Mouse (Mus musculus): ENCODE measurements at regions not wholly inside any gene's neighbourhood (a gene's known extent, or its start where the extent isn't known, plus 50 kb on each side); places are given as distances from the start of the nearest gene placed in this dataset.

DNA sequence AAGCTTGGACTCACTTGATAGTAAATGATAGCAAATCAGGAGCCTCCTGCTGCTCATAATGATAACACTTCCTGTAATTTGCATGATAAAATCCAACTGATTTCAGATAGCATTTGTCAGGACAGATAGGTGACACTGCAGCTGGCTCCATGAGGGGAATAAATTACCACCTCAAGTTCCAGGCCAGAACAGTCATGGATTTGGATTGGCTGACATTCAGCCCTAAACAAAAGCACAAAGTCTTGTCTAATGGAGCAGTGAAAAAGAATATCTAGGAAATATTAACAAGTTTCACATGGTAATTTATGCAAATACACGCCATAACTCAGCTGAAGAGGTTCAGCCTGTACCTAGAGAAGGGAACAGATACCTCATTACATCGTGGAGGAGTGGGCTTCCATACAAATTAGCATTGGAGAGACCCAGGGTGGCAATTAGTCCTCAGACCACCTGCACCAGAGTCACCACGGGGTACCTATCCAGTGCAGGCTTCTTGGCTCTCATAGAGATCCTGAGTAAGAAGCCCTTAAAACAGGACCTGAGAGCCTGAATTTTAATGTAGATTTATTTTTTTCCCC is 587.3 kb upstream of the Plxna2 start:
- DNase-seq = no peak

DNA sequence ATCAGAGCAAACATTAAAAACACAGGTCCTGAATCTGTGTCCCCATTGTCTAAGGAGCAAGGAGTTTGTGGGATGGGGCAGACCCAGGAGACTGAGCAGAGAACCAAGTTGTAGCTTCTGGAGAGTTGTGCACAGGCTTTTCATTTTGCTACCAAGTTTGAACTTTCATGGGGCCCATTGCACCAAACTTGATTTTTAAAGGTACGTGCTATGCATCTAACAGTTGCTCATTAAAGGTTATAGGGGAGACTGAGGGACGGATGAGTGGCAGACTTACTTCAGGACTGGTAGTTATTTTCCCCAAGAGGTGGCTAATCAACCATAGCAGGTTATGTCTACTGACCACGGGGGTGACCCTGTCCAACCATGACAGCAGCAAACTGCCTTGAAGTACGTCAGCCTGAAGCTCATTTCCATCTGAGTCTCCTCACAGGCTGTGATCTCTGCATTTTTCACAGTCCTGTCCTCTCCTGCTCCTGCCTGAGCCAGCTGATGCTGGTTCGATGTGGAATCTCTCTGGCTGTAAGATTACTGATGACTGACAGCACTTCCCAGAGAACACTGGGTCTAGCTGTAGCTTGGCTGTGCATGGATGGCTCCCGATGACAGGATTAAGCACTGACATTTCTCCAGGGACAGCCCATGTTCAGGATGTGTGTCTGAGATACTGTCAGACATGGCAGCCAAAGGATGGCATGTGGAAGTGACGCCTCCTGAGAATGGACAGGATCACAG is 590.9 kb upstream of the Plxna2 start:
- no peak for DNase-seq

DNA sequence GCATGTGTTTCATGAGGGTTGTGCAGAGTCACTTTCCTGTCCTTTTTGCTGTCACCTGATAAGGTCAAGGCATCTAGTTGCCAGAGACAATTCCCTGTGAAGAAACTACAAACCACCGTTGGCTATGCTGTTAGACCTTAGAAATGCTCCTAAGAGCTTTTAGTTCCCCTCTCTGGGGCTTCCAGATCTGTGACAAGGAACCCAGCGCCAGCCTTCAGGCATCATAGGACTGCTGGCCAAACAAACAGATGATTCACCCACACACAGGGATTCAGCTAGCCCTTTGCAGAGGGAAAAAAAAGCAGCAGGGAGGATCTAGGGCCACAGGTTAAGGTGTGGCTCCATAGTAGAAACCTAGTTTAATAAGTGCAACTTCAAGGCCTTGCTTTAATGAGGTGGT is 591.8 kb upstream of the Plxna2 start:
- DNase-seq = peak; percentile 14

DNA sequence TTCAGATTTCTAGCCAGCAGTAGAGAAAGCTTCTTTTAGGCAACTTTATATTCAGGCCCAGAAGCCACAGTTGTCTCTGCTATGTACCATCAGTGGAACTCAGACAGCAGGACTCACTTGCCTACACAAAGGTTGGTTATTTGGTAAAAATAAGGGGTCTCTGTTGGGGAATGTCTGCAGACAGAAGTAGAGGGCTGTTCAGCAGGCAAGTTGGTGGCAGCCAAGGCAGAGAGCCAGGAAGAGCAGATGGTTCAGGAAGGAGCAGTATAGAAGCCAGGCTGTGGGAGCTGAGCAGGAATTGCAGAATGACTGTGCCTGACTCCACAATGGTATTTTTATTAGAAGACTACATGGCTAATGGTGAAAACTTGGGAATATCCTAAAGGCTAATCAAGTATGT is 598.7 kb upstream of the Plxna2 start:
- no peak for DNase-seq

DNA sequence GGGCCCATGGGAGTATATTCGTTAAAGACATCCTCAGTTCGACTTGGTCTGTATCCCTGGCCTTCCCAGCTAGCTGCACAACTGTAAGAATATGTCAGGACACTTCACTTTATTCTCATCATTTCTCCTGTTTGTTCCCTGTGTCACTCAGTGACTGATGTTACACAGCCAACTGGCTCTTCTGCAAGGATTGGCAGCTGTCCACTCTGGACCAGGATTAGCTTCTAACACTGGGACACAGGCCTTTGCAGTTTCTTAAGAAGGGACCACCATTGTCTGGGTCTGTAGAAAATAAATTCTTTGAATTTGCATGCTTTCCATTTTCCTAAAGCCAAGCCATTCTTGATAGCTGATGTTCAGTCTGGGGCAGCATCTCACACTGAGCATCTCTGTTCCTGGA is 622.1 kb upstream of the Camk1g start:
- no peak for DNase-seq

DNA sequence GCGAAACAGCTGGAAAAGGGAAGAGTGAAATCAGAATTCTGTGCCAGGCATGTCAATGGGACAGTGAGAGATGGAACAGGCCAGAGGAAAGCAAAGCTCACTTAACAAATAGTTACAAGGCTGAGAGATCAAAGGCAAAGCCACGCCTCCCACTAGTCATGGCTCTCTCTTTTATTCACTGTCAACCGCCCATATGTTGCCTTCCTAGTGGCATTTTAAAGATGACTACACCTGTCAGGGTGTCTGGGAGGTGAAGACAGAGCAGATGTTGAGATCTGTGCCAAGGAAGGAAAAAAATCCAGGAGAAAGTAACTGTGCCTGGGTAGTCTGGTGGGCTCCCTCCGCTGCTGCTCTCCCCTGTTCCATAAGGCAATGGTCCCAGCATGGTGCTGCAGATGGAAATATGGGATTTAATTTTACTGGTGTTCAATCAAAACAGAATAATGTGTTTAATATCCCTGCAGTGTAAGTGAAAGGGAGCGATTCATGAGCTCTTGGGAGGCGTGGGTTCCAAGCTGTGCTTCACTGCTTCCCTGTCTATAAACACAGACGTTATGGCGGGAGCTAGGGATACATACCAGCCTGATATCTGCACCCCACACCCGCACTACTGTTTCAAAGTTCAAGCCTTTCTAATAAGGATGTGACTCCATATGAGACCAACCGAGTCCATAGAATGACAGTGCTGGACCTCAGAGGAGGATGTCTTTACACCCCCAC is 620.0 kb upstream of the Camk1g start:
- no peak for DNase-seq

DNA sequence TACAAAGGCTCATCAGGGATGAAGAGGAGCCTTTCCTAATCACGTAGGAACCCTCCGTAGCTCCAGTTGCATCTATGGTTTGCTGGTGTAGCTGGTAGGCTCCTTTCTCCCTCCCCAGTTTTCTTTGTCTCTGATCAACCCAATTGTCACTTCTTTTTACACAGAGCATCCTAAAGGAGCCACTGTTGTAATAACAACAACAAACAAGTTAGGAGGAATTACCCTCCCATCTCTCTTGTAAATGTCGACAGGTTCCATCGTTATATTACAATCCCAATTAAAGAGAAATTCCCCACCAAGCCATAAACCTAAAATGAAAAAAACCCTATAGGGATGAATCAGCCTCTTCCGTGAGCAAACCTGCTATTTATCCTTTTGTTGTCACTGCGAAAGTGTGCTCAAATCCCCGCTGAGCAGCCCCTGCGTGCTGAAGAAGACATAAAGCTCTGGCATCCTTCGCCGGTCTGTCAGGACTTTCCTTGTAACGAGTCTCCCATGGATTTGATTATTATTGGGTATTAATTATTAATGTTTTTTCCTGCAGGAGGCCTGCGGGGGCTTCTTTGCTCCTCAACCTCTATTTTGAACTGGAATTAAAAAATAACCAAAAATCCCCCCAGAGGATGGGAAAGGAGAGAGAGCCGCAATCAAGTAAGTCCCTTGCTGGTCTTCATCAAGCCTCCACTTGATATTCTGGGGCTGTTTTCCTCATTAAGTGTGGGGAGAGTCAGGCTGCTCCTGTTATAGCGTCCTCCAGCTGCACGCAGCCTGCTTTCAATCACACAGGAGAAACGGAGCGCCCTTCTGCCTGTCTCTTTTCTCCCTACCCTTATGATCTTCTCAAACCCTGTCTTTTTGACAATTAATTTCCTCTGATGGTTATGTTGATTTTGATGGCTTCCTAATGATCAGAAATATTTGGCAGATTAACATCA is 619.1 kb upstream of the Camk1g start:
- DNase-seq = no peak

DNA sequence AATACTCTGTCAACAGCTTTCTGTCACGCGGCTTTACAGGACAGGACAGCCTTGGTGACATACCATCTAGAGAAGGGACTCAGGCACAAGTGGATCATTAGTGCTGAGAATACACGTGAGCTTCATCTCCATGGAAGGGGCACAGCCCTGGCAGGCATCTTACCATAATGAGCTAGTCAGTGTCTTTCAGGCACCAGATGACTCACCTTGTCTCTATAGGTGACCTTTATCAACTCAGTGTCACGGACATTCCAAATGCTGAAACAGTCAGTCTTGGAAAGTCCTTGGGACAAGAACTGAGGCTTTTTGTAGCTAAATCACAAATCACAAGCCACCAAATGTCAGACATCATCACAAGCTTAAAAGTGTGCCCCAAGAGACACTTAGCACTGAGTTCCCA is 610.5 kb upstream of the Camk1g start:
- peak; percentile 27 for DNase-seq

DNA sequence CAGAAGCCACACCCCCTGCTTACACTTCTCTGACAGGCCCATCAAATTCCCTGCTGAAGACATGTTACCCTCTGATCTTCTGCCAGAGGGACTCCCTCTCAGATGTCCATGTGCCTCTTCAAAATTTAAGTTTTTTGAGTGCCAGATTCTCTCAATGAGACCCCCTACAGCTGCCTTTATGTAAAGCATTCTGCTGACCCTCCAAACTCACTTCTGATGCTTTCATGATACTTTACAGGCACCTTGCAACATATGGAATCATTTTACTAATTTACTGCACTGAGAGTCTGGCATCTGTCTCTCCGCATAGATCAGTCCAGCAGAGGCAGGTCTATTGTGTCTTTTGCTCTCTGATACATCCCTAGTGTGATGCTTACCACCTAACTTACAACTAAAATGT is 601.4 kb upstream of the Camk1g start:
- DNase-seq = no peak

DNA sequence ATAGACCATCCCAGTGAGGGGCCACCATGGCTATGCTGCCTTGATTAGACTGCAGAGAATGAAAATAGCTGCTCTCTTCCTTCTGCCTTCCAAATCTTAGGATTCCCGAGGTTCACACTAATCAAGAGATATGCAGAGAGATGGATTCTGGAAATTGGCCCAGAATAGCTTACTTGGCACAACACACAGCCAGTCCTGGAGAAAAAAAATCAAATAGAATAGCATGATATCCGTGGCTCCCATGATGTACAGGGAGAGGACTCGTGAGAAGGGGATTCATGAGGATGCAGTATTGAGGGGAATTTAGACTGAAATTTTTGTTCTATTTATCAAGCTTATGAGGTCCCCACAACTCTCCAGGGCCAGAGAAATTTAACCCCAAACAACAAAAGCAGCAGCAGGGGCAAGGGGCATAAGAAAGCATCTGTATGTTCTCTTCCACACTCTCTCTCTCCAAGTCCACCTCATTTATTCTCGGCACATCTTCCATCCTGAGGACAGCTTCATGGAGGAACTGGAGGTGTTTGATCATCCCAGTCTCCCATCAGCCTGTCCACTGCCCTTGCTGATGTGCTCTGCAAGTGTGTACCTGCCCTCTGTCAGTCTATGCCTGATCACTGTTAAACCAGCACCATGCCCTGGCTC is 599.3 kb upstream of the Camk1g start:
- no peak for DNase-seq

DNA sequence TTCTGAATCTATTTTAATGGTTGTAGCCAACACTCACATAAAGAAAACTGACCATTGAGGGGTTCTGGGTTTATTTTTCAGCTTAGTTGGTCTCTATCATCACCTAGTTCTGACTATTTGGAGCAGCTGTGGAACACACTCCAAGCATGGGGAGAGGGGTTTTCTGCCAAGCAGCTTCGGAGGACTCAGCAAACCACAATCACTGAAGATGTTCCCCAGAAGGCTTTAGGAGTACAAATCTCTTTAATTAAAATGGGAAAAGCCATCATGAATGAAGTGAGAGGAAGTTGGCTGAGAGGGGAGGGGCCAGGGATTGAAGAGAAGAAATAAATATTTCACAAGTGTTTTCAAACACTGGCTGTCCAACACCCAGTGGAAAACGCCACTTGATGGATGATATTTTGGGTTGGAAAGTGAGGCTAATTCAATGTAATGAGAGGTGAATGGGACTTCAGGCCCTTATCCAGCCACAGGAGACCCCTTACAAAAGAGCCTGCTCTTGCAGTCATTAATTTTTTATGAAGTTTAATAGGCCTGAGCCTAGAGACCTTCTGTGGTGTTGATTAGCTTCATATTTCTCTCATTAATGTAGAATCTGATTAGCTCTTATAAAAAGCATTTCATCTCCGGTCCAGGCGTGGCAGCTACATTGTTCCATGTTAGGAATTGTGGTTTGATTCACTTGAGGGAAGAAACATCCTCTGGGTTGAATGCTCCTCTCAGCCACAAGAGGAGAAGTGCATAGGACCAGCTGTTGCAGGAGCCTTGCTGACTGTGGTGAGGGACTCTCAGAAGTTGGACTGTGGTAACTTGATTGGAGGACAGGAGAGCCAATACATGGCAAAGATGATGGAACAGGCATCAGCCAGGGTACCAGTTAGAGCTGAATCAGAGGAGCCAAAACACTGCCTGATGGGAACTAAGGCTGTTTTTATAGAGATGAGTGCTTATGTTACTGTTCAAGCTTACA is 598.1 kb upstream of the Camk1g start:
- no peak for DNase-seq

DNA sequence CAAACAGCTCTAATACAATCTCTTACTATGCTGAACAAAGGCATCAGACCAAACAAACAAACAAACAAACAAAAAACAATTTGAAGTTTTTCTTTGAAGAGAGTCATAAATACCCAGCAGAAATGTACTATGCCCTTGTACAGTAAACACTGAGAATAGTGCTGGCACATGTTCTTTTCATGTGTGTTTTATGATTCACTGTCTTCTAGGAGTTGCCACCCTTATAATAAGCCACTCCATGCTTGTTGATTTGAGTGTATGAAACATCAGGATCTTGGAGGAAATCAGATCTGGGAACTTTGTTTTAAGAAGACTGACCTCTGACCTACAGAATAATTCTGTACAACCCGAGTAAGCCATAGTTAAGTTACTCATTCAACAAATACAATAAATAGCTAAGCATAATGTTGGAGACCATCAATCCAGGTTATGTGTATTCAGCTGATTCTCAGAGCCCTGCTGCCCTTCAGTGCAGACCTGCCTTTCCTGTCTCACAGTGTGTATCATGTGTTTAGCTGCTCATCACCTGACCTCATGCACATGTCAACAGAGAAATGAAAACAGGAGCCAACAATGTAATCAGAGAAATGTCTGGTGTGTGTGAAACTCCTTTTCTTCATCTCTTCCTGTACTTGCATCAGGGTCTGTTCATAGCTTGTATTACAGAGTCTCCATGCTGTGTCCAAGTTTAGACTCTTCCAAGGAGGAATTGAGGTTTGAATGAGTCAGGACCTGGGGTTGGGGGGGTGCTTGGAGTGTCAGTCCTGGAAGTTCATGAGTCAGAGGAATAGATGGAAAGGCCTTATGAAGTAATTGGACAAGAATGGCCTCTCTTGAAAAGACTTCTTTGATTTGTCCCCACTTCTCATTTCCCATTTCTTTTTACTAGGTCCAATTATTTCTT is 596.8 kb upstream of the Camk1g start:
- no peak for DNase-seq

DNA sequence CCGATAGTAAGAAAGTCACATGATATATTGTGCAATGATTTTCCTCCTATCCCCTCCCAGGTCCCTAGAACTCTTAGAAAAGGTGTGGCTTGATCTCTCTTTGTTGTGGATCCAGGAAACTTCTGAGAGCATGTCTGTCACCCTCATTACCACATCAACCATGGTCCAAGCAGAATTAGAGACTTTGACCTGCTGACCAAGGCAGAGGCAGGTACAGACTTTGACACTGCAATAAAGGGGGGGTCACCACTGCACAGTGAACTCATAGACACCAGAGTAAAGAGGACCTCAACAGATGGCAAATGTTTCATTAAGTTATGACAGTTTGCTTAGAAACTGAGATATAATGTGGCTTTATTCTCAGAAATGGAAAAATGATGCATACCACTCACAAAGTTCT is 595.2 kb upstream of the Camk1g start:
- no peak for DNase-seq

DNA sequence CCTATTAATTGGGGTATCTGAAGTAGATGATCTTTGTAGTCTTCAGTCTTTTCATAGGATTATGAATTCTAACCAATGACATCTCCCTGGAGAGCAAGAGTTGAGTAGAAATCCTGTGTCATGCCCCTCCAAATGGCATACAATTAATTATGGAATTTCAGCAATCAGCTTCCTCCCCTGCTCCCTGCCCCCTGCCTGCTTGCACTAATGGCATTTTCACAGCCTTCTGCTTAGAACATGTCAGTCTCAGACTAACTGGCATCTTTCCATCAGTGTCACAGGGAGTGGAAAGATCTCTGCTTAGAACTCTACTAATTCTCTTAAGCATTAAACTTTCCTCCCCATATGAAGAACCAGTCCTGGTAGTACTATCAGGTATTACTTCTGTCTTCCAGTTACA is 581.8 kb upstream of the Camk1g start:
- no peak for DNase-seq

DNA sequence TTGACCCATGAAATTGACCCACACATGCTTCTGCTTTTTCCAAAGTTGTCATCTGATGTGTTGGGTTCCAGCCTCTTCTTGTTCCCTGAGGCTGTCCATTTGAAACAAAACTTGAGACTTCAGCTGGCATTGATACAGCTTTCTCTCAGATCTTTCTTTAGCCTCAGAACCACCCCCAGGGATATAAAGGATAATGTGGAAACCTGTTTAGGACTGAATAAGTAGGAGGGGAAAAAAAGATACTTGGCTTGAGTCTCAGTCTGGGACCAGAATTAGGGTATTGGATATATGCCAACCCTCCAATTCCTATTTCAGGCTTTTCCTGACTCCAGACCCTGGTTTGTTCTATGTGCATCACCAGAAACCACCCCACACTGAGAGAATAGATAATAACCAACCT is 579.7 kb upstream of the Camk1g start:
- DNase-seq = no peak

DNA sequence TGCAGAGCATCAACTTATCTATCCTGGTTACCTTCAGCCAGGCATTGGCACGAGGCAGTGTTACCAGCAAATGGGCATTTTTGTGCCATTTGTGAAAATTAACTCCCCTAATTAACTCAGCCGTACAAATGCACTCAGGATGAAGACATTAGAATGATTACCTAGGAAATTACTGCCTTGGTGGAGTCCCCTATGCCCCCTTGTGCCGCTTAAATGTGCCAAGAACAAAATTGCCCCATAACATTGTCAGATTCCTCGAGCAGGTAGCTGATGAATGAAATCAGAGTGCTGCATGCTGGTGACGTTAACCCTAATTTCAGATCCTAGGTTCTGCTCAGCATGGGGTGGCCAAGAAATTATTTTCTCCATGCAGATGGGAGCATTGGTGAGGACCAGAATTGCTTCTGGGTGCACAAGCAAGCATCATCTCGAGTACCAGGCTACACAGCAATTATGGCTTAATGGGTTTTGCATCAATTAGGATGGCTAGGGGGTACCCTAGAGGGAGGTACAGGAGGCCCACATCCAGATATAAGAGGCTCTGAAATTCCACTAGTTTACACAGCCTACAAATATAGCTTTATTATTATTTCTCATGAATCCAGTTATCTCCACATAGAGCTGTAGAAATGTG is 577.0 kb upstream of the Camk1g start:
- no peak for DNase-seq

DNA sequence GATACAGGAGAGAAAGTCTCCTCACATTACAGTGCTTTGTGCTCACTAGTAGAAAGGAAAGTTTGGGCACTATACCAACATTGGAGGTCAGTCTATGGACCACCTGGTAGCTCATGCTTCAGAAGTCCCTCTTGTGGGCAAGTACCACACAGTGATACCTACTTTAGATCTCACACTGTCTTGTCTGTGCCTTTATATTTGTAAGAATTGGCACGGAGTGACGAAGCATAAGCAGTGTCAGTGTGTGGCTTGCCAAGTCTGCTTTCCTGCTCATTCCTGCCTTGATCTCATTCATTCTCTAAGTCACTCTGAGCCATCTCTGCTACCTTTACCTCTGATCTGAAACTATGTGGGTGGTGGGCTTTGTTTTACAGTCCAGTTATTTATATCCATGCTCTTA is 565.9 kb upstream of the Camk1g start:
- DNase-seq = no peak

DNA sequence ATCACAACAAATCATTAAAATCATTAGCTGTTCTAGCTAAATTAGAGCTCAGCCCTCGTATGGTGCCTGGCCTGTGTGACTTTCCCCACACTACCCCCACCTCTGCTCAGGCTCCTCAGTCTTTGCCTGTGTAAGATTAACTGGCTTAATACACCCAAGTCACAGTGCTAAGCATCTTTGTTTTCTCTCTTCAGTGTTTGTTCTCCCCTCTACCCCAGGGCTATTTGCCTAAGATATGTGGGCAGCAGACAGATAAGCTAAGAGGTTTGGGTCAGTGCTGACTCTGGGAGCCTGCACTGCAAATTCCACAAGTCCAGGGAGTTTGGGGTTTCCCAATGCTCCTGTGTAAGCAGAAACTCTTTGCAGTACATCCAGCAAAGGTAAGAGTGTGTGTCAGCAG is 564.2 kb upstream of the Camk1g start:
- DNase-seq = no peak

DNA sequence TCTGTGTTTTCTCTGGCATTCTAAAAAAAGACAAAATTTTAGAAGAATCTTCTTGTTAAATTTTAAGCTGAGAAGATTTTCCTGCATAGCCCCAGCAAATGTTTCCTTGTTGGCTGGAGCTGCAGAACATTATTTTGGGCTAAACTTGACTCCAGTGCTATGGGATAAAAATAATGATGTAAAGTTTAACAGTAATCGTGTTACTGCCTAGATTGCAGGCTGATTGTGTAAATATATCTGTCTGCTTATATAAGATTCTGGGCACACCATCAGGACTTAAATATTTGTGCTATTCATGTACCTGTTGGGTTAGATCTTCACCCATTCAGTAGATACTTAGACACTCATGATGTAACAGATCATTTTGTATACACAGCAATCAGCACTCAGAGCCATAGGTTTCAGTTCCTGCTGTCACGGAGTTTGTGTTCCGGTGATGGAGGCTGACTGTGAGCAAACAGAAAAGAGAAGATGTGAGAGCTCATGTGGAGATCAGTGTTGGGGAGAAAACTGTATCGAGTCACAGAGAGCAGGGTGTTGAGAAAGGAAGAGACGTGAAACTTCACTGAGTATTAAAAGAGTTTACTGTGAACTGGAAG is 561.1 kb upstream of the Camk1g start:
- no peak for DNase-seq
